Mouse (Mus musculus) gastrocnemius, adult 18-20 months (tissue): ENCODE data around the gene Adam33. TPM values are rescaled to one million over a fixed set of nuclear protein-coding genes. Genes with fewer than 3 reads are reported as not detected.

Experiments used
- DNase-seq: peaks from one replicate; pipeline ENCODE4 v3.0.0; 2021; ENCODE audit warnings: low spot score
- microRNA-seq: library from miRNA; unstranded; fragments of <30 nt; microRNA quantifications from one replicate; pipeline ENCODE4 v1.2.0, GENCODE M21; 2021
- total RNA-seq, 2 experiments: library from RNA; stranded (reverse); gene quantifications; 2 replicates each; pipeline ENCODE4 v1.2.3; 2021

The Adam33 gene
- total RNA-seq, 2 experiments from 2014 or later: 1.3 to 1.9 TPM

DNA sequence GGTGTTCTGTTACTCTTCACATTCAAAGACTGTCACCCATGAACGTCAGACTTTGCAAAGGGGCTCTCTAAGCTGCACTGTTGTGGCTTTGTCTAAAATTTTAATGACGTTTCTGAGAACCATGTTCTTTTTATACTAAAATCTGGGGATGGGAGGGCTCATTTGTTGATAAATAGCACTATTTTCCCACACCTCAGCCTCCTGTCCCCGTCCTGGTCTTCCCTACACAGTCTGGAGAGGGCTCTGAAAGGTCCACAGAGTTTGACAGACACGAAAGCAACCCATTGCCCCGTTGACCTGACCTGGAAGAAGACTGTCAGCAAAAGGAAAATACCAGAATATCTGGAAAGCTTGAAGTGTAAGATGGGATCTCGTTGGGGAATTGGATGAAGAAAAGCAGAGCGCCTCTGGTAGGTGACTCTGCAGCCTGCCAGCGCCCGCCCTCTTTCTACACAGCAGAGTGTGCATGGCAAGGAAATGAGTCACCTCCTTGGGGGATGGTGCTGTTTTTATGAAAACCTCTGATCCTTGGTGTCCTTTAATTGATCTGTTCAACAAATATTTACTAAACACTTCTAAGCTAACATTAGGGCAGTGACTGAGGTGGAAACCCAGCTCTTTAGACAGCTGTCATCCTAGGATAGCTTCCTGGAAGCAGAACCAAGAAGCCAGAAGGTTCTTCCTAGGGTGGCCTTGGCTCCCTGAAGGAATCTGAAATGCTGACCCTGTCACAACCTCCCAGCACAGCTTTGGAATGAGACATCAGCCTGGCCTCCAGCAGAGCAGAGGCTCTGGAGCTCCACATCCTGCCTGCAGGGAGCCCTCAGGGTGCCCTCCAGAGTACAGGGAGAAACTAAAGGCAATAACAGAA is 34.3 kb downstream of the Adam33 start:
- DNase-seq: peak; percentile 20

DNA sequence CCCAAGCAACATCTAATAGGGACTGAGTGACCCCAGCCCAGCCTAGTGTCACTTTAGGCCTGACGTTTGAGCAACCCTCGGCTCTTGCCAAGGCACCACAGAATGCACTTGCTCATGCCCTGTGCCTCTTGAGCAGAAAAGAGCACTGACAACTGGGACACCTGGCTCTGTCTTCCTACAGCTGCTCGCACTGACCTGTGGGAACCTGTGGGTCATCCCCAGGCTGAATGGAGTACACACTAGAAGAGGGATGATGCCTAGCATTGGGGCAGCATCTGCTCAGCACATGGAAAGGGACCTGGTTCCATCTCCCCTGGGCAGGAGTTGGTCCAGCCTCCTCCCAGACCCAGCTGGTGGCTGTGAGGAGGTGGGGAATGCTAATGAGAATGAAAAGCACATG is 36.7 kb downstream of the Adam33 start:
- no peak for DNase-seq

DNA sequence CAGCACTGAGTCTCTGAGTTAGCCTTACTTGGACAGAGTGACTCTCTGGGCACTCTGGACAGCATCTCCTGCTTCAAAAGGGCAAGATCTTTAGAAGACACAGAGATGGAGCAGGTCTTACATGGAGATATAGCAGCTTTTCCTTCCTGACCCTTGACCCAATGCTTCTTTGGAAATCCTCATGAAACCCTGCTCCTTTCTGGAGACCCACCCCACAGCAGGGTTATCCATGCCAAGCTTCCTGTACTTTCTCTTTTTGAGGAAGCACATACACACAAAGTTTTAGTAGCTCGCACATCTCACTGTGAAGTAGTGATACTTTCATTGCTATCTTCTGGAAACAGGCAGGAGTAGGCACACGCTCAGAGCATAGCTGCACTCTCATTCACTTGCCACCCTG is 38.4 kb downstream of the Adam33 start:
- no peak for DNase-seq

DNA sequence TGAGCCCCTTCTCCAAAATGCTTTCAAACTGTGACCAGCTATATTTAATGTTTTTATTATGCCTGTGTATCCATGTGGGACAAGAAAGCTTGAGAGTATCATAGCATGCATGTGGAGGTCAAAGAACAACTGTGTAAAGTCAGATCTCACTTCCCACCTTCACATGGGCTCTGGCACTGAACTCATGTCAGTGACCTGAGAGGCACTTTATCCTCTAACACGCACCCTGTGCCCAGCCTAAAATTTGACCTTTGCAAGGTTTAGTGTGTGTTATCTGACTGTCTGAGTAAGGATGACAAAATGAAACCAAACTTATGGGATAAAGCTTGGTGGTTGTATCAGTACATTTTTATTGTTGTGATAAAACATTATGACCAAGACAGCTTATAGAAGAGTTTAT is 53.0 kb downstream of the Adam33 start:
- no peak for DNase-seq

DNA sequence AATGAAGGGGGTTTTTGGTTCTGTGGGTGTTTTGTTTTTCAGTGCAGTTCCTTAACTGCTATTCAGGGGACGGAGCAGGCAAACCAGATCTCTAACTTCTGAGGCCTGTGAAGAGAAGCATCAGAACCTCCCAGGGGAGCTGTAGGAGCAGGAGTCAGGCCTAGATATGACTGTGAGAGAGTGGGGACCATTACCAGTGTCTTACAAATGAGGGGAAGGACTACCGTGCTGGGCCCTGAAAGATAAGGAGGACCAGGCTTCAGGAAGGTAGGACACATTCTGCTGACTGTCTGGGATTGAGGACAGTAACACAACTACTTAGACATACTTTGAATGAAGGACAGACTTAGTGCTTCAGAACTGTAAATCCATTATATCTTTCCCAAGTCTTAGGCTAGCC is 54.5 kb downstream of the Adam33 start:
- no peak for DNase-seq

Small RNA genes within 50 kb of the gene (microRNA-seq; reads per million reads assigned to microRNA genes)
- gene Mir6973b: not detected

Other genes starting within 250 kb of the Adam33 start
- gene 4930402H24Rik, start 157.4 kb downstream of the Adam33 start, total RNA-seq: 1 to 10 TPM; 2.2 to 5.1 TPM
- gene Atrn, start 157.3 kb downstream of the Adam33 start, total RNA-seq: 10 to 100 TPM; 12.0 to 12.7 TPM
- gene Gfra4, start 20.7 kb downstream of the Adam33 start, total RNA-seq: 1 to 10 TPM; 1.8 to 1.9 TPM
- gene Siglec1, start 23.0 kb upstream of the Adam33 start, total RNA-seq: under 1 TPM; 0.59 to 0.71 TPM
- gene Hspa12b, start 63.5 kb upstream of the Adam33 start, total RNA-seq: 10 to 100 TPM in 1 of 2 experiments, 1 to 10 TPM in 1; 8.9 to 14.9 TPM
- not detected for gene Gm11037, start 69.7 kb upstream of the Adam33 start, total RNA-seq
- 1 to 10 TPM; 4.2 to 4.3 TPM for gene 1700037H04Rik, start 96.3 kb upstream of the Adam33 start, total RNA-seq
- gene Cenpb, start 116.3 kb upstream of the Adam33 start, total RNA-seq: 10 to 100 TPM; 67.4 to 72.2 TPM
- under 1 TPM; 0.78 to 0.95 TPM for gene Cdc25b, start 123.1 kb upstream of the Adam33 start, total RNA-seq
- 1 to 10 TPM in 1 of 2 experiments, under 1 TPM in 1; 0.84 to 1.4 TPM for gene Spef1, start 123.5 kb upstream of the Adam33 start, total RNA-seq
- gene Ap5s1, start 143.3 kb upstream of the Adam33 start, total RNA-seq: 10 to 100 TPM; 15.8 to 20.2 TPM
- gene Mavs, start 170.2 kb upstream of the Adam33 start, total RNA-seq: 10 to 100 TPM; 41.4 to 43.7 TPM
- gene Pank2, start 198.7 kb upstream of the Adam33 start, total RNA-seq: 10 to 100 TPM; 18.5 to 24.6 TPM